Mouse (Mus musculus) regulatory T cell (primary cell): Measurements from ENCODE around the gene Bcor.

Source experiments
- in situ Hi-C: fragments of 300-600 bp; cut with MboI, MseI; formaldehyde crosslinking; loops from one replicate; pipeline ENCODE4 v1.15.1; 2025; ENCODE audit warnings: high pct_unique_total_duplicates

The Bcor gene

GRCm38 (mm10) chrX:12068978-12069724 lies 91.0 kb downstream of the Bcor start:
- in situ Hi-C loops = loop anchor here (25.0 kb wide), 1 partner anchor 432 kb away; no protein-coding TSS in a partner anchor

- in situ Hi-C loops = loop anchor here (25.0 kb wide), 1 partner anchor 431 kb away; no protein-coding TSS in a partner anchor
These were observed 92.2 kb downstream of the Bcor start for GRCm38 (mm10) chrX:12067851-12068510.

GRCm38 (mm10) chrX:12067031-12067430 lies 93.1 kb downstream of the Bcor start:
- in situ Hi-C loops = loop anchor here (25.0 kb wide), 1 partner anchor 430 kb away; no protein-coding TSS in a partner anchor

- in situ Hi-C loops = loop anchor here (25.0 kb wide), 1 partner anchor 428 kb away; no protein-coding TSS in a partner anchor
These were observed 94.4 kb downstream of the Bcor start for GRCm38 (mm10) chrX:12065782-12066181.

- in situ Hi-C loops = loop anchor here (25.0 kb wide), 1 partner anchor 426 kb away; no protein-coding TSS in a partner anchor
These were observed 97.3 kb downstream of the Bcor start for GRCm38 (mm10) chrX:12062932-12063260.

GRCm38 (mm10) chrX:12062121-12062931 lies 97.8 kb downstream of the Bcor start:
- in situ Hi-C loops = loop anchor here (25.0 kb wide), 1 partner anchor 425 kb away; no protein-coding TSS in a partner anchor

- in situ Hi-C loops = loop anchor here (25.0 kb wide), 1 partner anchor 424 kb away; no protein-coding TSS in a partner anchor
These were observed 99.3 kb downstream of the Bcor start for GRCm38 (mm10) chrX:12060848-12061247.

GRCm38 (mm10) chrX:12057210-12057609 lies 102.9 kb downstream of the Bcor start:
- in situ Hi-C loops = loop anchor here (25.0 kb wide), 1 partner anchor 420 kb away; no protein-coding TSS in a partner anchor

- in situ Hi-C loops = loop anchor here (25.0 kb wide), 1 partner anchor 416 kb away; no protein-coding TSS in a partner anchor
These were observed 106.7 kb downstream of the Bcor start for GRCm38 (mm10) chrX:12053315-12053914.

GRCm38 (mm10) chrX:12052651-12053050 lies 107.5 kb downstream of the Bcor start:
- in situ Hi-C loops = loop anchor here (25.0 kb wide), 1 partner anchor 415 kb away; no protein-coding TSS in a partner anchor

GRCm38 (mm10) chrX:12048721-12049120 lies 111.4 kb downstream of the Bcor start:
- in situ Hi-C loops = no loop called here

GRCm38 (mm10) chrX:12048166-12048565 lies 112.0 kb downstream of the Bcor start:
- in situ Hi-C loops = no loop called here

- in situ Hi-C loops = no loop called here
These were observed 112.8 kb downstream of the Bcor start for GRCm38 (mm10) chrX:12047223-12047911.

GRCm38 (mm10) chrX:12046676-12047075 lies 113.5 kb downstream of the Bcor start:
- in situ Hi-C loops = no loop called here

GRCm38 (mm10) chrX:12043352-12043751 lies 116.8 kb downstream of the Bcor start:
- in situ Hi-C loops = no loop called here

GRCm38 (mm10) chrX:12041453-12041852 lies 118.7 kb downstream of the Bcor start:
- in situ Hi-C loops = no loop called here

GRCm38 (mm10) chrX:12014726-12015464 lies 145.3 kb downstream of the Bcor start:
- in situ Hi-C loops = no loop called here

GRCm38 (mm10) chrX:12010660-12011059 lies 149.5 kb downstream of the Bcor start:
- in situ Hi-C loops = no loop called here

- in situ Hi-C loops = loop anchor here (5.0 kb wide), 1 partner anchor 128 kb away; no protein-coding TSS in a partner anchor
These were observed 151.1 kb downstream of the Bcor start for GRCm38 (mm10) chrX:12009046-12009445.
